In genomic region chr9:62935854-62936253, GRCm38 (mm10) we compare ENCODE assay signal across 14 mouse cellular contexts. TPM values are rescaled to one million over a fixed set of nuclear protein-coding genes. Genes with fewer than 3 reads are reported as not detected.
A peak's percentile ranks its signal among the peaks of the same experiment; 100 is the strongest.
DNase-seq lines count a peak whose midpoint lies in the region; ATAC-seq and TF ChIP-seq lines count a peak whose summit lies in the region.
"Had no signal": no experiment of that assay in that cellular context is flagged by ENCODE, and none has a peak within 500 bp of the region (broad histone marks: within the 10 kb centered on the region; RNA-seq: fewer than 3 reads in every experiment).

No protein-coding gene starts in this region.

- no peak for ATAC-seq in heart, embryonic 15.5 days (replicated peaks; ENCODE audit: insufficient number of reproducible peaks, insufficient read depth, low FRiP score, low read depth)
- ATAC-seq in midbrain, postnatal 0 days (ENCODE audit: low FRiP score) = no peak
- ATAC-seq in midbrain, embryonic 15.5 days (replicated peaks) = no peak
- ATAC-seq: forebrain, embryonic 14.5 days had no signal

- peak; percentile 43 for DNase-seq in adrenal gland, adult 2 months
- no peak for DNase-seq in adrenal gland, adult 18-20 months (ENCODE audit: low spot score in 2 of 2)
- DNase-seq in heart, adult 9 months (ENCODE audit: low spot score in 2 of 2) = no peak
- peak; percentile 26 for DNase-seq in midbrain, postnatal 0 days (ENCODE audit: low spot score)
- DNase-seq in retina, postnatal 1 day = peak; percentile 15
- DNase-seq in ovary, postnatal 36 days (ENCODE audit: low spot score) = no peak
- DNase-seq: gastrocnemius, postnatal 10 days; kidney, postnatal 25 days had no signal

- H3K27ac ChIP-seq in heart, embryonic 15.5 days = peak overlapping the region; percentile 7; the same call in 1 of the 2 replicates
- H3K27ac ChIP-seq in midbrain, postnatal 0 days (ENCODE audit: low read depth, low read length) = no peak overlapping the region
- no peak overlapping the region for H3K27ac ChIP-seq in midbrain, embryonic 15.5 days
- H3K27ac ChIP-seq: embryonic facial prominence, embryonic 15.5 days; limb, embryonic 15.5 days had no signal

- no peak for TF ChIP-seq CTCF in midbrain, postnatal 0 days (IDR thresholded peaks at IDR 0.05)

- H3K36me3 ChIP-seq in heart, embryonic 15.5 days = no peaks in the 10 kb centered on the region
- H3K36me3 ChIP-seq in midbrain, postnatal 0 days (ENCODE audit: insufficient read depth, low read length) = no peaks in the 10 kb centered on the region
- no peaks in the 10 kb centered on the region for H3K36me3 ChIP-seq in midbrain, embryonic 15.5 days (replicated peaks)
- H3K36me3 ChIP-seq: embryonic facial prominence, embryonic 15.5 days had no signal

- 53% methylated on average over 5 of the region's 5 CpGs for WGBS in heart, embryonic 15.5 days
- WGBS in midbrain, postnatal 0 days = 85% methylated on average over 5 of the region's 5 CpGs
- 76% methylated on average over 5 of the region's 5 CpGs for WGBS in midbrain, embryonic 15.5 days

- H3K4me2 ChIP-seq in heart, embryonic 15.5 days = no peak overlapping the region
- no peak overlapping the region for H3K4me2 ChIP-seq in midbrain, postnatal 0 days (ENCODE audit: low read depth, low read length, poor library complexity, severe bottlenecking)
- H3K4me2 ChIP-seq in midbrain, embryonic 15.5 days = no peak overlapping the region
- H3K4me2 ChIP-seq: embryonic facial prominence, embryonic 15.5 days; limb, embryonic 15.5 days; midbrain, embryonic 11.5 days had no signal

- H3K4me3 ChIP-seq in heart, embryonic 15.5 days = no peak overlapping the region
- H3K4me3 ChIP-seq in midbrain, postnatal 0 days (ENCODE audit: low read depth, low read length) = no peak overlapping the region
- no peak overlapping the region for H3K4me3 ChIP-seq in midbrain, embryonic 15.5 days
- H3K4me3 ChIP-seq: embryonic facial prominence, embryonic 15.5 days; limb, embryonic 15.5 days had no signal

- H3K9ac ChIP-seq in heart, embryonic 15.5 days = no peak overlapping the region
- no peak overlapping the region for H3K9ac ChIP-seq in midbrain, postnatal 0 days (replicated peaks; ENCODE audit: low read length, poor library complexity, severe bottlenecking)
- no peak overlapping the region for H3K9ac ChIP-seq in midbrain, embryonic 15.5 days
- H3K9ac ChIP-seq: embryonic facial prominence, embryonic 15.5 days; limb, embryonic 15.5 days had no signal

- no peaks in the 10 kb centered on the region for H3K9me3 ChIP-seq in heart, embryonic 15.5 days (replicated peaks)
- H3K9me3 ChIP-seq in midbrain, postnatal 0 days (ENCODE audit: low read length) = no peaks in the 10 kb centered on the region
- no peaks in the 10 kb centered on the region for H3K9me3 ChIP-seq in midbrain, embryonic 15.5 days
- H3K9me3 ChIP-seq: embryonic facial prominence, embryonic 15.5 days; limb, embryonic 15.5 days had no signal

- H3K27me3 ChIP-seq in heart, embryonic 15.5 days = no peaks in the 10 kb centered on the region
- H3K27me3 ChIP-seq in midbrain, postnatal 0 days (ENCODE audit: insufficient read depth, low read length) = no peaks in the 10 kb centered on the region
- H3K27me3 ChIP-seq in midbrain, embryonic 15.5 days (replicated peaks) = no peaks in the 10 kb centered on the region
- H3K27me3 ChIP-seq: embryonic facial prominence, embryonic 15.5 days; limb, embryonic 15.5 days had no signal

- peaks cover 40% of the 10 kb centered on the region for H3K4me1 ChIP-seq in heart, embryonic 15.5 days (replicated peaks)
- H3K4me1 ChIP-seq in midbrain, postnatal 0 days (ENCODE audit: insufficient read depth, low read length) = no peaks in the 10 kb centered on the region
- H3K4me1 ChIP-seq in midbrain, embryonic 15.5 days = peaks cover 3% of the 10 kb centered on the region; the same call in 1 of the 2 replicates
- H3K4me1 ChIP-seq: embryonic facial prominence, embryonic 15.5 days; limb, embryonic 15.5 days had no signal

RNA-seq across cellular contexts. Expression of gene Pias1, which starts 51.9 kb away (rescaled TPM):
- 10 to 100 TPM; 36.5 to 43.8 TPM for total RNA-seq in adrenal gland, adult 2 months (2021)
- polyA plus RNA-seq in adrenal gland, adult 2 months (2012; rRNA removed) = 7.7 and 9.3 TPM in 2 replicates
- 10 to 100 TPM; 36.0 to 36.2 TPM for total RNA-seq in adrenal gland, adult 18-20 months (2021)
- polyA plus RNA-seq in heart, embryonic 15.5 days (2015; fragmentation: Nextera tagmentation; extraction: Ambion mirVana) = 39.2 and 41.9 TPM in 2 replicates
- 37.2 and 38.5 TPM in 2 replicates for total RNA-seq in midbrain, postnatal 0 days (2014; rRNA removed)
- polyA plus RNA-seq in midbrain, postnatal 0 days (2015; fragmentation: Nextera tagmentation; extraction: Ambion mirVana) = 50.5 and 50.9 TPM in 2 replicates
- 60.6 and 66.2 TPM in 2 replicates for polyA plus RNA-seq in midbrain, embryonic 15.5 days (2015; fragmentation: Nextera tagmentation; extraction: Ambion mirVana)

Comparison
In these comparisons a context has a peak if more than half of its experiments do, and no peak if none do; other contexts are left out.
1. DNase-seq: peak in adrenal gland, adult 2 months (single experiment), midbrain, postnatal 0 days (single experiment) and retina, postnatal 1 day (single experiment); none in adrenal gland, adult 18-20 months (0 of 2), heart, adult 9 months (0 of 2) and ovary, postnatal 36 days (single experiment).